Mouse (Mus musculus): Measurements from ENCODE around the gene 1700034J05Rik. TPM values are rescaled to one million over a fixed set of nuclear protein-coding genes. Genes with fewer than 3 reads are reported as not detected.

Gene 1700034J05Rik
- polyA plus RNA-seq, 1 experiment from 2014 or later: 0.08 TPM

DNA sequence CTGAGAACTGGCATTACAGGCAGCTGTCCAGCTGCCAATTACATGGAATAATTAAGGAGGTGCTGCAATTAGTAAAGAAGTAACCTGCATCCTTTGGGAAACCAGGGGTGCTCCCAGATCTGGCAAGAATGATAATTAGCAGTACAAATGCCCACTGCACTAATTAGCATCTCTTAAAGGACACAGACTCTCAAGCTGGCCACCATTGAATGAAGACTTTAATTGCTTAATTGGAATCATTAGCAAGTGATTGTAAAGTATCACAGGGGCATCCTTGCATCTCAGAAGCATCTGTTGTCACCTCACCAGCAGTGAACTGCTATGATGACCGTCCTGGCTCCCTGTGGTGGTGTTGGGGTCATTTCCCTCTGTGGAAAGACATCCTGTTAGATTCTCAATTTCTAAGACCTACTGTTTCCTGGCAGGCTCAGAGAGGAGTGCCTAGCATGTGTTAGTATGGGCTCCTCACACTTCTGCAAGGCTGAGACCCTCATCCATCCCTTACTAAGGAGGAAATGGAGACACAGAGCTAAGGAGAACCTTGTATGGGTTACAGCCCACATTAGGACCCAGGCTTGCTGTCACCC lies 27.1 kb upstream of the 1700034J05Rik start:
- Histone ChIP-seq H3K27me3 (replicated peaks; ENCODE audit: control insufficient read depth, insufficient read depth, low read length) (no peaks in the 10 kb centered on the region), H3K9ac (ENCODE audit: low read depth, low read length) (no peak overlapping the region), H3K9me3 (ENCODE audit: control insufficient read depth, low read length) (no peaks in the 10 kb centered on the region), H3K27ac (ENCODE audit: low read depth, low read length) (no peak overlapping the region), H3K4me3 (ENCODE audit: low read depth, low read length) (no peak overlapping the region), H3K36me3 (ENCODE audit: control insufficient read depth, insufficient read depth, low read length) (0 out of 2 replicates have a peak, but pooled peaks cover 4% of the 10 kb centered on the region), H3K4me1 (replicated peaks; ENCODE audit: control insufficient read depth, insufficient read depth, low read length) (no peaks in the 10 kb centered on the region), H3K4me2 (no peak overlapping the region)
- DNase-seq (ENCODE audit: low spot score) (no peak), ATAC-seq (replicated peaks; ENCODE audit: low FRiP score) (no peak)
- 72% methylated on average over 1 of the region's 1 CpGs for WGBS

GRCm38 (mm10) chr6:146979953-146980352 lies 25.7 kb upstream of the 1700034J05Rik start:
- Histone ChIP-seq H3K4me2 (no peak overlapping the region), H3K9me3 (ENCODE audit: control insufficient read depth, low read length) (no peaks in the 10 kb centered on the region), H3K36me3 (ENCODE audit: control insufficient read depth, insufficient read depth, low read length) (0 out of 2 replicates have a peak, but pooled peaks cover 4% of the 10 kb centered on the region), H3K4me1 (replicated peaks; ENCODE audit: control insufficient read depth, insufficient read depth, low read length) (no peaks in the 10 kb centered on the region), H3K4me3 (ENCODE audit: low read depth, low read length) (no peak overlapping the region), H3K27me3 (replicated peaks; ENCODE audit: control insufficient read depth, insufficient read depth, low read length) (no peaks in the 10 kb centered on the region), H3K9ac (ENCODE audit: low read depth, low read length) (no peak overlapping the region), H3K27ac (ENCODE audit: low read depth, low read length) (no peak overlapping the region)
- DNase-seq (ENCODE audit: low spot score) (no peak), ATAC-seq (replicated peaks; ENCODE audit: low FRiP score) (no peak)
- 50% methylated on average over 3 of the region's 3 CpGs for WGBS

GRCm38 (mm10) chr6:146979115-146979744 lies 25.0 kb upstream of the 1700034J05Rik start:
- no peaks in the 10 kb centered on the region for H3K4me1 ChIP-seq (replicated peaks; ENCODE audit: control insufficient read depth, insufficient read depth, low read length)

GRCm38 (mm10) chr6:146978691-146979114 lies 24.5 kb upstream of the 1700034J05Rik start:
- Histone ChIP-seq H3K27ac (ENCODE audit: low read depth, low read length) (no peak overlapping the region), H3K9ac (ENCODE audit: low read depth, low read length) (no peak overlapping the region), H3K9me3 (ENCODE audit: control insufficient read depth, low read length) (no peaks in the 10 kb centered on the region), H3K4me2 (no peak overlapping the region), H3K27me3 (replicated peaks; ENCODE audit: control insufficient read depth, insufficient read depth, low read length) (no peaks in the 10 kb centered on the region), H3K36me3 (ENCODE audit: control insufficient read depth, insufficient read depth, low read length) (0 out of 2 replicates have a peak, but pooled peaks cover 4% of the 10 kb centered on the region), H3K4me1 (replicated peaks; ENCODE audit: control insufficient read depth, insufficient read depth, low read length) (no peaks in the 10 kb centered on the region), H3K4me3 (ENCODE audit: low read depth, low read length) (no peak overlapping the region)
- 49% methylated on average over 5 of the region's 5 CpGs for WGBS
- ATAC-seq (replicated peaks; ENCODE audit: low FRiP score) (no peak), DNase-seq (ENCODE audit: low spot score) (no peak)

More at GRCm38 (mm10) chr6:146979115-146979744, 25.0 kb upstream of the 1700034J05Rik start:
- ATAC-seq (replicated peaks; ENCODE audit: low FRiP score) (no peak), DNase-seq (ENCODE audit: low spot score) (no peak)
- 66% methylated on average over 1 of the region's 1 CpGs for WGBS
- Histone ChIP-seq H3K36me3 (ENCODE audit: control insufficient read depth, insufficient read depth, low read length) (0 out of 2 replicates have a peak, but pooled peaks cover 4% of the 10 kb centered on the region), H3K9ac (ENCODE audit: low read depth, low read length) (no peak overlapping the region), H3K27me3 (replicated peaks; ENCODE audit: control insufficient read depth, insufficient read depth, low read length) (no peaks in the 10 kb centered on the region), H3K4me3 (ENCODE audit: low read depth, low read length) (no peak overlapping the region), H3K4me2 (no peak overlapping the region), H3K27ac (ENCODE audit: low read depth, low read length) (no peak overlapping the region), H3K9me3 (ENCODE audit: control insufficient read depth, low read length) (no peaks in the 10 kb centered on the region)

DNA sequence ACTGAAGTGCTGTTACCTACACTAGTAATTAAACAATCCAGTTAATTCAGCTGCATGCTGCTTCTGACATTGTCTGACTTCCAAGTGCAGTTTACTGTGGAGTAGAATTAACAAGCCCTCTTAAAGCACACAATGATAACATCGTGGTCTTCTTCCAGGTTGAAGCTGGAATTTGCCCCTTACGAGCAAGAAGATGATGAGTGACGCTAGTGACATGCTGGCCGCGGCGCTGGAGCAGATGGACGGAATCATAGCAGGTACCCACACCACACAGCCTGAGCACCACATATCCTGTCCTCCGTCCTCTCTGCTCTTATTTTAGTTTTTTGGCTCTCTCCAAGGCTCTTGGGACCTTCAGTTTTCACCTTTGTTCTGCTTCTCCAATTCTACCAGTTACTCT lies 22.2 kb upstream of the 1700034J05Rik start:
- no peaks in the 10 kb centered on the region for H3K27me3 ChIP-seq (replicated peaks; ENCODE audit: control insufficient read depth, insufficient read depth, low read length)
- H3K4me2 ChIP-seq: no peak overlapping the region
- no peak overlapping the region for H3K9ac ChIP-seq (ENCODE audit: low read depth, low read length)
- no peaks in the 10 kb centered on the region for H3K4me1 ChIP-seq (replicated peaks; ENCODE audit: control insufficient read depth, insufficient read depth, low read length)
- no peak overlapping the region for H3K27ac ChIP-seq (ENCODE audit: low read depth, low read length)
- 0 out of 2 replicates have a peak, but pooled peaks cover 4% of the 10 kb centered on the region for H3K36me3 ChIP-seq (ENCODE audit: control insufficient read depth, insufficient read depth, low read length)
- ATAC-seq (replicated peaks; ENCODE audit: low FRiP score) (no peak), DNase-seq (ENCODE audit: low spot score) (no peak)
- WGBS: 86% methylated on average over 8 of the region's 8 CpGs
- no peak overlapping the region for H3K4me3 ChIP-seq (ENCODE audit: low read depth, low read length)
- no peaks in the 10 kb centered on the region for H3K9me3 ChIP-seq (ENCODE audit: control insufficient read depth, low read length)

DNA sequence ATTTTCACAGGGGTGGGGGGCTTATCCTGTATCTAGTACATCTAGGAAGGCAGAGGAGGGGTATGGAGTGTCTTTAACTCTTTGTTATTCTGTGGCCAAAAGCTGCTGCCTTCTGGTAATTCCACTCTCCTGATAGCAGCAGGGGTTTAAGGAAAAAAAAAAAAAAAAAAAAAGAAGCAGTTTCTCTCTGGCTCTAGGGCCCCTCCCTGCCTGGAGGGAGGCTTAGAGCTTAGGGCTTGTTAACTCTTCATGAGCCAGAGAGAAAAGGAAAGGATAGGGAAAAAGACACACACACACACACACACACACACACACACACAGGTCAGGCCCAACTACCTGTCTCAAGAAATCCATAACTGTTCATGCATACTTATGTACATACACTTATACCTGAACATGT lies 19.6 kb upstream of the 1700034J05Rik start:
- Histone ChIP-seq H3K4me2 (no peak overlapping the region), H3K9ac (ENCODE audit: low read depth, low read length) (no peak overlapping the region), H3K27me3 (replicated peaks; ENCODE audit: control insufficient read depth, insufficient read depth, low read length) (no peaks in the 10 kb centered on the region), H3K4me3 (ENCODE audit: low read depth, low read length) (no peak overlapping the region), H3K4me1 (replicated peaks; ENCODE audit: control insufficient read depth, insufficient read depth, low read length) (no peaks in the 10 kb centered on the region), H3K9me3 (ENCODE audit: control insufficient read depth, low read length) (no peaks in the 10 kb centered on the region), H3K27ac (ENCODE audit: low read depth, low read length) (no peak overlapping the region), H3K36me3 (ENCODE audit: control insufficient read depth, insufficient read depth, low read length) (0 out of 2 replicates have a peak, but pooled peaks cover 4% of the 10 kb centered on the region)
- ATAC-seq (replicated peaks; ENCODE audit: low FRiP score) (no peak), DNase-seq (ENCODE audit: low spot score) (no peak)

GRCm38 (mm10) chr6:146973406-146973805 lies 19.2 kb upstream of the 1700034J05Rik start:
- no peaks in the 10 kb centered on the region for H3K27me3 ChIP-seq (replicated peaks; ENCODE audit: control insufficient read depth, insufficient read depth, low read length)
- no peak overlapping the region for H3K9ac ChIP-seq (ENCODE audit: low read depth, low read length)
- DNase-seq (ENCODE audit: low spot score): no peak
- H3K27ac ChIP-seq (ENCODE audit: low read depth, low read length): no peak overlapping the region
- 0 out of 2 replicates have a peak, but pooled peaks cover 4% of the 10 kb centered on the region for H3K36me3 ChIP-seq (ENCODE audit: control insufficient read depth, insufficient read depth, low read length)
- H3K4me3 ChIP-seq (ENCODE audit: low read depth, low read length): no peak overlapping the region
- no peak overlapping the region for H3K4me2 ChIP-seq
- H3K4me1 ChIP-seq (replicated peaks; ENCODE audit: control insufficient read depth, insufficient read depth, low read length): no peaks in the 10 kb centered on the region
- H3K9me3 ChIP-seq (ENCODE audit: control insufficient read depth, low read length): no peaks in the 10 kb centered on the region
- ATAC-seq (replicated peaks; ENCODE audit: low FRiP score): no peak
- 74% methylated on average over 2 of the region's 2 CpGs for WGBS

GRCm38 (mm10) chr6:146972740-146973139 lies 18.5 kb upstream of the 1700034J05Rik start:
- Histone ChIP-seq H3K4me3 (ENCODE audit: low read depth, low read length) (no peak overlapping the region), H3K27ac (ENCODE audit: low read depth, low read length) (no peak overlapping the region), H3K4me2 (no peak overlapping the region), H3K36me3 (ENCODE audit: control insufficient read depth, insufficient read depth, low read length) (0 out of 2 replicates have a peak, but pooled peaks cover 4% of the 10 kb centered on the region), H3K9me3 (ENCODE audit: control insufficient read depth, low read length) (no peaks in the 10 kb centered on the region), H3K27me3 (replicated peaks; ENCODE audit: control insufficient read depth, insufficient read depth, low read length) (no peaks in the 10 kb centered on the region), H3K4me1 (replicated peaks; ENCODE audit: control insufficient read depth, insufficient read depth, low read length) (no peaks in the 10 kb centered on the region), H3K9ac (ENCODE audit: low read depth, low read length) (no peak overlapping the region)
- DNase-seq (ENCODE audit: low spot score): no peak
- WGBS: 36% methylated on average over 1 of the region's 1 CpGs
- ATAC-seq (replicated peaks; ENCODE audit: low FRiP score): no peak

- Histone ChIP-seq H3K9ac (ENCODE audit: low read depth, low read length) (no peak overlapping the region), H3K9me3 (ENCODE audit: control insufficient read depth, low read length) (no peaks in the 10 kb centered on the region), H3K27me3 (replicated peaks; ENCODE audit: control insufficient read depth, insufficient read depth, low read length) (no peaks in the 10 kb centered on the region), H3K4me3 (ENCODE audit: low read depth, low read length) (no peak overlapping the region), H3K27ac (ENCODE audit: low read depth, low read length) (no peak overlapping the region), H3K36me3 (ENCODE audit: control insufficient read depth, insufficient read depth, low read length) (0 out of 2 replicates have a peak, but pooled peaks cover under 1% of the 10 kb centered on the region), H3K4me2 (no peak overlapping the region), H3K4me1 (replicated peaks; ENCODE audit: control insufficient read depth, insufficient read depth, low read length) (no peaks in the 10 kb centered on the region)
- no peak for DNase-seq (ENCODE audit: low spot score)
- ATAC-seq (replicated peaks; ENCODE audit: low FRiP score): no peak
- WGBS: 84% methylated on average over 6 of the region's 6 CpGs
These were observed 17.8 kb upstream of the 1700034J05Rik start for GRCm38 (mm10) chr6:146972009-146972408.

Measured in liver, embryonic 11.5 days (tissue).